Mouse (Mus musculus) central nervous system, embryonic 11.5 days (tissue): ENCODE measurements around the gene Lancl3. TPM values are rescaled to one million over a fixed set of nuclear protein-coding genes. Genes with fewer than 3 reads are reported as not detected.

Experiments used
- polyA plus RNA-seq: library from polyadenylated mRNA; depleted of rRNA; stranded (reverse); fragments of >200 nt; gene quantifications from 2 replicates; pipeline ENCODE4 v1.2.3, GENCODE M21; 2012; rRNA removed

Lancl3 gene
- polyA plus RNA-seq, result 0.45 and 0.60 TPM in 2 replicates

DNA sequence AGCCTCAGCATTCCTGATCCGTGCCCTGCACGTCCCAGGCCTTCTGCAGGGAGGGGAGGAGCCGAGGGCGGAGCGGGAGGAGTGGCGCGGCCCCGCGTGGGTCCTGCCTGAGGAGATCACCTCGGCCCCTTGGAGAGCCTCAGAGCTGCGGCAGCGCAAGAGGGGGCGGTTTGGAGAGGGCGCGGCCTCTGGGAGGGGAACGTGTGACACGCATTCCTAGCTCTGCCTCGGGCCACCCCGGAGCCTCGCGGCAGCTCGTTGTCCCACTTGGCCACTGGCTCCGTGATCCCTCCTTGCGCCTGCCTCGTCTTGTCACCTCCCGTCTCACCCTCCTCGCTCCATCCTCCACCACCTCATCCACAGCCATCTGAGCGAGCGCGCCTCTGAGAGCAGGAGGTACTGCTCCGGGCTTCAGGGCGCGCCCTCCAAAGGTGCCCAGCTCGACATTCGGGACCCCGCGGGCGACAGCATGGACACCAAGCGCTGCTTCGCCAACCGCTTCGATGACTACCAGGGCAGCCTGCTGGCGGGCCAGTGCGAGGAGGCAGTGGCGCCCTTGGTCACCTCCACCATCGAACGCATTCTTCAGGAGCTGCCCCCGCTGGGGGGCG lies at the start of gene Lancl3:
Gene Lancl3 (plus strand): TSS at position 142 of the 611 bp plus-strand sequence.

DNA sequence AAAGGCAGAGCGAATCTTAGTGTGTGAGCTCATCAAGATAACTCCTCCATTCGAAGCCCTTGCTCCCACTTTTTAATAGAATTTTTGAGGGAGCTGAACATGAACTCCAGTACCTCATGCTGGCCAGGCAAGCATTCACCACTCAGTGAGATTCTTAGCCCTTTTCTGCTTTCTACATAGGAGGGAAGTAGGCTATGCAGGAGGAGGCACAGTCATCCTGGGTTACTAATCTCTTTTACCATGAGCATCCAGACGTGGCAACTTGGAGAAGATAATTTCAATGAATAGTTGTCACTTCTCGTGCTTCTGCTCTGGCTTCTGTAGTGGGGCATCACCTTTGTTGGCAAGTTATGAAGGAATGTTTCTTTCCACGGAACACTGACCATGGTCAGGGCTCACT lies 57.1 kb downstream of the Lancl3 start, which contains the start of gene Gm14862:
Gene Gm14862 (minus strand): TSS at position 134 of the 400 bp plus-strand sequence.

DNA sequence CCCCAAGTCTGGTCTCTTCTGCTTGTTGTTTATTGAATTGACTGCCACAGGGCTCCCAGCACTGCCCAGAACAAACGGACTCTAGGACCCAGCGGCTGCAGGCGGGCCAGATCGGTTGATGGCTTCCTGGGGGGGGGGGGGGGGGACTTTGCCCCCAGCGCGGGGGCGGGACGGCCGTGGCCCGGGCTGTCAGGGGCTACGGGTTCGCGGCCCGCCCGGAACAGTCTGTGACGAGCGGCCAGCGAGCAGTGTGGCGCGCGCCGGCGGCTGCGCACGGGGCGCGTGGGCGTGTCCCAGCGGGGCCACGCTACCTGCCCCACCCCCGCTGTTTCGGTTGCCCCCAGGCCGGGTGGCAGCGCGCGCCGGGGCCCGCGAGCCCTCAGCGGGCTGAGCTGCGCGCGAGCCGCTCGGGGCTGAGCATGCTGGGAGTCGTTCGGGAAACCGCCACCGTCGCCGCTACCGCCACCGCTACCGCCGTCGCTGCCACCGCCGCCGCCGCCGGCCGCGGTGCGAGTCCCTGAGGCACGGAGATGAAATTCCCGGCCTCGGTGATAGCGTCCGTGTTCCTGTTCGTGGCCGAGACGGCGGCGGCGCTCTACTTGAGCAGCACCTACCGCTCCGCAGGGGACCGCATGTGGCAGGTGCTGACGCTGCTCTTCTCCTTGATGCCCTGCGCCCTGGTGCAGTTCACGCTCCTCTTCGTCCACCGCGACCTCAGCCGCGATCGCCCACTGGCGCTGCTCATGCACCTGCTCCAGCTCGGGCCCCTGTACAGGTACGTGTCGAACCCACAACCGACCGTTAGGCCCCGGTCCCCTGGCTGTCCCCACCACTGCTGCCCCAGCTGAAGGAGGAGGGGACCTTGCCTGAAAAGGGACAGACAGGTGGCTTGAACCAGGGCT lies 73.0 kb downstream of the Lancl3 start, which contains the start of gene Xk:
Gene Xk (plus strand): TSS at position 297 of the 902 bp plus-strand sequence.

DNA sequence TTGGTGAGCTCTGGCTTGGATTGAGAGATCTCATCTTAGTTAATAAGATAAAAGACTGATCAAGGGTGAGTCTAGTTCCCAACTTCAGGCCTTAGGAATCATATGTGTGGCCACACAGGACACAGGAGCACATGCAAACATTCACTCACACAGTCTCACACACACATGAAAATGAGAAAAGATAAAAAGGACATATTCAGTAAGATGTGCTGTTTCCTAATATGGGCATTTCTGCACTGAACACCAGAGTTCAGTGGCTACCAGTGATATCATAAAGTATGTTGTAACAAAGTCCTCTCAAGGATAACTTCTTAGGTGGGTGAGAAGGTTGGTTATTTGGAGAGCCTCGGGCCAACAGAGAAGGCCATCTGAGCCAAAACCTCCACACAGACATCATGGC lies 83.8 kb downstream of the Lancl3 start, which contains the start of gene H2al1m:
Gene H2al1m (plus strand): TSS at position 301 of the 400 bp plus-strand sequence.

Other genes starting within 250 kb of the Lancl3 start
- not detected in 2 replicates for gene Fthl17b, start 236.9 kb upstream of the Lancl3 start, polyA plus RNA-seq
- gene Fthl17c, start 223.3 kb upstream of the Lancl3 start, polyA plus RNA-seq, result not detected in 2 replicates
- not detected in 2 replicates for gene Fthl17d, start 213.1 kb upstream of the Lancl3 start, polyA plus RNA-seq
- gene Fthl17e, start 166.4 kb upstream of the Lancl3 start, polyA plus RNA-seq, result not detected in 2 replicates
- gene Fthl17f, start 136.9 kb upstream of the Lancl3 start, polyA plus RNA-seq, result not detected in 2 replicates
- not detected in 2 replicates for gene 4930402K13Rik, start 95.3 kb upstream of the Lancl3 start, polyA plus RNA-seq
- 0.34 TPM in 1 of 2 replicates, not detected in the other for gene Gm14862, start 57.0 kb downstream of the Lancl3 start, polyA plus RNA-seq
- gene Xk, start 72.9 kb downstream of the Lancl3 start, polyA plus RNA-seq, result 2.0 and 3.9 TPM in 2 replicates
- gene H2al1m, start 83.9 kb downstream of the Lancl3 start, polyA plus RNA-seq, result 0.67 and 0.76 TPM in 2 replicates
- not detected in 2 replicates for gene H2al1k, start 150.7 kb downstream of the Lancl3 start, polyA plus RNA-seq